Mouse (Mus musculus): Measurements from ENCODE around the gene Zbtb25. TPM values are rescaled to one million over a fixed set of nuclear protein-coding genes. Genes with fewer than 3 reads are reported as not detected.

Gene Zbtb25
- total RNA-seq (2014; rRNA removed): 20.5 and 25.2 TPM in 2 replicates
- 12.1 and 12.7 TPM in 2 replicates for polyA plus RNA-seq (2015; fragmentation: Nextera tagmentation; extraction: Ambion mirVana)

DNA sequence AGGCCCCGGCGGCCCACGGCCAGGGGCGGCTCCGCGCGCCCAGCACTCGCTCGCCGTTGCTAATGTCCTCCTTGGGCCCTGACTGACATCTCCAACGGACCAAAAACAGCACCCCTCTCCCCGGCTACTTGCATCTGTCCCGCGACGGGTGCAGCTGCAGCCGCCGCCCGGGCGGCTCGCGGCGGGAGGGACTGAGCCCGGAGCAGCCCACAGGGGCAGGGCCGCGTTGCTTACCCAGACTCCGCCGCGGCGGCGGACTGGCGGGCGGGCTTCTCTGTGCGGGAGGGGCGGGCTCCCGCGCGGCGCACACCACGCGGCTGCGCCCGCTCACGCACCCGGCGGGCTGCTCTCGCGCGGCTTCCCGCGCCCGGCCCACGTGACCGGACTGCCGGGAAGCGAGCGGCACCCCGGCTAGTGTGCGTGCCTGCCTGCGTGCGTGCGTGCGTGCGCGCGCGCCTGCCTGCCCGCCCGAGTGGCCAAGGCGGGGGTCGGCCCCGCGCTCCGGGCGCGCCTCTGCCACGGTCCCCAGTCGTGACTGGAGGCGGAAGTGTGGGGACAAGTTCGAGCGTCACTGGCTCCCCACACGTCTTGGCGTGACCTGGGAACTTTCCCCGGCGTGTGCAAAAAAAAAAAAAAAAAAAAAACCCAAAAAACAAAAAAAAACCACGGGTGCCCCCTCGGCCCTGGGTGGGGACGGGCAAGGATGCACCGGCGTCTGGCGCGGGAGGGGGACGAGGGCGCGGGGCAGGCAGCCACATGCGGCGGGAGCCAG is at the start of gene Zbtb25:
Gene Zbtb25 (minus strand): TSS at position 397 of the 772 bp plus-strand sequence.
- Histone ChIP-seq H3K27ac (peak within 1 kb of the TSS; percentile 99), H3K4me2 (ENCODE audit: low read depth, low read length) (peak within 1 kb of the TSS; percentile 77), H3K4me1 (ENCODE audit: insufficient read depth, low read length) (peaks cover 11% of the 10 kb centered on the region), H3K36me3 (ENCODE audit: insufficient read depth, low read length) (no peaks in the 10 kb centered on the region), H3K4me3 (ENCODE audit: low read length) (peak within 1 kb of the TSS; percentile 86), H3K9ac (replicated peaks; ENCODE audit: low read length) (peak within 1 kb of the TSS; percentile 89), H3K9me3 (ENCODE audit: low read length) (no peaks in the 10 kb centered on the region), H3K27me3 (ENCODE audit: insufficient read depth, low read length) (no peaks in the 10 kb centered on the region)
- ATAC-seq: peak; percentile 92
- WGBS: under 1% methylated on average over 79 of the region's 96 CpGs
- TF ChIP-seq CTCF (IDR thresholded peaks at IDR 0.05; ENCODE audit: low read depth): no peak
- peak; percentile 97 for DNase-seq (ENCODE audit: low spot score)

- TF ChIP-seq CTCF (IDR thresholded peaks at IDR 0.05; ENCODE audit: low read depth): no peak
- H3K27ac ChIP-seq: no peak overlapping the region
Observed at GRCm38 (mm10) chr12:76418346-76418745, 48.9 kb upstream of the Zbtb25 start.

DNA sequence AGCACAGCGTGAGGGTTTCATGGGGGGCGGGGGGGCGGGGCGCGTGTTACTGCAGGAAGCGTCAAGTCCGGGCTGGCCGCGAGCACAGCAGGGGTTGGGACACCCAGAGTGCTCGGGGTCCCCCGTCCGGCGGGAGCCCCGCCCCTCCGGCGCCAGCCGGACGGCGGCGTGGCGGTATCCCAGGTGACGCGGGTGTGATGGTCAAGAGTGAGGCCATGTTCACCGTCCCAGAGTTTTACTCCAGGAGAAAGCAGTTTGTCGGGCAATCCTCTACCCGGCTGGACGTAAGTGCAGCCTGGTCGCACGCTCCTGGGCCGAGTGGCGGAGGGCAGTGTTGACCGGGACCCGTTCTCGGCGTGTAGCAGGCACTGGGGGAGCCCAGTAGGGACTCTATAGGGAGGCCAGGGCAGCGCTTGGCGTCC is 48.0 kb upstream of the Zbtb25 start, which contains the start of gene Ppp1r36:
Gene Ppp1r36 (plus strand): TSS at position 106 of the 422 bp plus-strand sequence.
- Histone ChIP-seq H3K36me3 (ENCODE audit: insufficient read depth, low read length) (no peaks in the 10 kb centered on the region), H3K9me3 (ENCODE audit: low read length) (peaks cover 4% of the 10 kb centered on the region), H3K27ac (no peak within 1 kb of the TSS), H3K4me1 (ENCODE audit: insufficient read depth, low read length) (no peaks in the 10 kb centered on the region), H3K4me3 (ENCODE audit: low read length) (peak within 1 kb of the TSS; percentile 25), H3K9ac (replicated peaks; ENCODE audit: low read length) (no peak within 1 kb of the TSS), H3K27me3 (ENCODE audit: insufficient read depth, low read length) (no peaks in the 10 kb centered on the region), H3K4me2 (ENCODE audit: low read depth, low read length) (peak within 1 kb of the TSS; percentile 63)
- no peak for TF ChIP-seq CTCF (IDR thresholded peaks at IDR 0.05; ENCODE audit: low read depth)
- under 1% methylated on average over 37 of the region's 37 CpGs for WGBS
- no peak for DNase-seq (ENCODE audit: low spot score)
- ATAC-seq: 0 out of 2 replicates have a peak, but pooled peaks have one; percentile 24

More at GRCm38 (mm10) chr12:76418346-76418745, 48.9 kb upstream of the Zbtb25 start:
- ATAC-seq (no peak), DNase-seq (ENCODE audit: low spot score) (no peak)
- Histone ChIP-seq H3K9me3 (ENCODE audit: low read length) (peaks cover 4% of the 10 kb centered on the region), H3K9ac (replicated peaks; ENCODE audit: low read length) (no peak overlapping the region), H3K36me3 (ENCODE audit: insufficient read depth, low read length) (no peaks in the 10 kb centered on the region), H3K27me3 (ENCODE audit: insufficient read depth, low read length) (no peaks in the 10 kb centered on the region), H3K4me2 (ENCODE audit: low read depth, low read length) (no peak overlapping the region), H3K4me3 (ENCODE audit: low read length) (no peak overlapping the region), H3K4me1 (ENCODE audit: insufficient read depth, low read length) (no peaks in the 10 kb centered on the region)
- WGBS: 96% methylated on average over 5 of the region's 5 CpGs

- TF ChIP-seq CTCF (IDR thresholded peaks at IDR 0.05; ENCODE audit: low read depth): no peak
- ATAC-seq: no peak
- DNase-seq (ENCODE audit: low spot score): no peak
- no peak overlapping the region for H3K4me3 ChIP-seq (ENCODE audit: low read length)
- H3K4me2 ChIP-seq (ENCODE audit: low read depth, low read length): no peak overlapping the region
- H3K9ac ChIP-seq (replicated peaks; ENCODE audit: low read length): no peak overlapping the region
- peaks cover 4% of the 10 kb centered on the region for H3K9me3 ChIP-seq (ENCODE audit: low read length)
- WGBS: 89% methylated on average over 11 of the region's 12 CpGs
- H3K4me1 ChIP-seq (ENCODE audit: insufficient read depth, low read length): no peaks in the 10 kb centered on the region
- H3K27ac ChIP-seq: no peak overlapping the region
- H3K27me3 ChIP-seq (ENCODE audit: insufficient read depth, low read length): no peaks in the 10 kb centered on the region
- H3K36me3 ChIP-seq (ENCODE audit: insufficient read depth, low read length): no peaks in the 10 kb centered on the region
Observed at GRCm38 (mm10) chr12:76415383-76416010, 46.1 kb upstream of the Zbtb25 start.

- no peak for ATAC-seq
- H3K9ac ChIP-seq (replicated peaks; ENCODE audit: low read length): no peak overlapping the region
- H3K36me3 ChIP-seq (ENCODE audit: insufficient read depth, low read length): no peaks in the 10 kb centered on the region
- H3K4me3 ChIP-seq (ENCODE audit: low read length): no peak overlapping the region
- H3K27ac ChIP-seq: no peak overlapping the region
- no peak for TF ChIP-seq CTCF (IDR thresholded peaks at IDR 0.05; ENCODE audit: low read depth)
- H3K4me2 ChIP-seq (ENCODE audit: low read depth, low read length): no peak overlapping the region
- peaks cover 8% of the 10 kb centered on the region; the same call in 1 of the 2 replicates for H3K4me1 ChIP-seq (ENCODE audit: insufficient read depth, low read length)
- peaks cover 32% of the 10 kb centered on the region for H3K27me3 ChIP-seq (ENCODE audit: insufficient read depth, low read length)
- WGBS: 76% methylated on average over 4 of the region's 4 CpGs
- no peak for DNase-seq (ENCODE audit: low spot score)
- no peaks in the 10 kb centered on the region for H3K9me3 ChIP-seq (ENCODE audit: low read length)
Observed at GRCm38 (mm10) chr12:76409166-76409565, 39.8 kb upstream of the Zbtb25 start.

- Histone ChIP-seq H3K4me1 (ENCODE audit: insufficient read depth, low read length) (peaks cover 8% of the 10 kb centered on the region; the same call in 1 of the 2 replicates), H3K27me3 (ENCODE audit: insufficient read depth, low read length) (peaks cover 32% of the 10 kb centered on the region), H3K9ac (replicated peaks; ENCODE audit: low read length) (no peak overlapping the region), H3K9me3 (ENCODE audit: low read length) (no peaks in the 10 kb centered on the region), H3K4me3 (ENCODE audit: low read length) (no peak overlapping the region; the same call in 1 of the 2 replicates), H3K27ac (no peak overlapping the region), H3K36me3 (ENCODE audit: insufficient read depth, low read length) (no peaks in the 10 kb centered on the region), H3K4me2 (ENCODE audit: low read depth, low read length) (no peak overlapping the region; the same call in 1 of the 2 replicates)
- DNase-seq (ENCODE audit: low spot score): no peak
- TF ChIP-seq CTCF (IDR thresholded peaks at IDR 0.05; ENCODE audit: low read depth): no peak
- ATAC-seq: no peak
- 46% methylated on average over 1 of the region's 1 CpGs for WGBS
Observed at GRCm38 (mm10) chr12:76407184-76407583, 37.8 kb upstream of the Zbtb25 start.

Measured in hindbrain, postnatal 0 days (tissue).